Mouse (Mus musculus) embryonic fibroblast, embryonic 13.5 days (primary cell): ENCODE results near the gene Ikbke.

Experiments used
- CTCF ChIP-seq: IDR thresholded peaks from 2 replicates; pipeline ENCODE4 v1.5.1; 2011; ENCODE audit warnings: mild to moderate bottlenecking, control low read depth, low read length, moderate library complexity, borderline replicate concordance; ENCODE audit not compliant: insufficient read depth
- POLR2A ChIP-seq: IDR thresholded peaks from 2 replicates; pipeline ENCODE4 v1.6.1; 2011; ENCODE audit warnings: low read depth, mild to moderate bottlenecking, control low read depth, low read length, moderate library complexity

DNA sequence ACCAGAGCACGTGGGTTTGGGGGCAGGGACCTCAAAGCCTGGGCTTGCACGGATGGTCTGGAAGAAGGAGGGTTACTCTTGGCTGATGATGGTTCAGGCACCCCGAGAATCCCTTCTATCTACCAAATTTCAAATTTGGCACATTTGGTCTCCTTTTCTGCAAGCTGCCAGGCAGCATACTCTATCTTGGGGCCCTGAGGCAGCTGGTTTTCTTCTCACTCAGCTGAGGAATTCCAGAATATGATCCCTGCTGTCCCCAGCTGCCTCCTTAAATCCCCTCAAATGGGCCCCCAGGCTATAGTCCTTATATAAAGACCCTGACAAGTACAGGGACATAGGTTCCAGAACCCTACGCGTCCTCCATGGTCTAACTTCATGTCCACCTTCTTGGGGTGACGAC is 66.0 kb downstream of the Ikbke start:
- TF ChIP-seq CTCF: no peak
- TF ChIP-seq POLR2A: no peak
